Mouse (Mus musculus) E14TG2a.4 (cell line): ENCODE data around the gene Vps18.
A peak's percentile ranks its signal among the peaks of the same experiment; 100 is the strongest.

Experiments used
- H3K27me3 ChIP-seq: 2 replicates; pipeline ENCODE4 v1.6.1; 2014; ENCODE audit warnings: low read length, control low read depth; ENCODE audit not compliant: insufficient read depth
- H3K36me3 ChIP-seq: 2 replicates; pipeline ENCODE4 v1.6.1; 2014; ENCODE audit warnings: low read length, control low read depth; ENCODE audit not compliant: insufficient read depth
- H3K4me1 ChIP-seq: replicated peaks from 2 replicates; pipeline ENCODE4 v1.6.1; 2014; ENCODE audit warnings: low read depth, low read length, control low read depth
- H3K4me3 ChIP-seq: replicated peaks from 2 replicates; pipeline ENCODE4 v1.5.1; 2014; ENCODE audit warnings: mild to moderate bottlenecking, low read length
- H3K9me3 ChIP-seq: 2 replicates; pipeline ENCODE4 v1.6.1; 2014; ENCODE audit warnings: low read length, control low read depth
- CTCF ChIP-seq: conservative IDR thresholded peaks from 2 replicates; pipeline ENCODE4 v1.5.1; 2014; ENCODE audit warnings: low read length
- NANOG ChIP-seq: IDR thresholded peaks from 2 replicates; pipeline ENCODE4 v1.6.1; 2014; ENCODE audit warnings: borderline replicate concordance, low read length, mixed read lengths
- POU5F1 ChIP-seq: IDR thresholded peaks from 2 replicates; pipeline ENCODE4 v1.6.1; 2014; ENCODE audit warnings: low read length, borderline replicate concordance

Gene Vps18

DNA sequence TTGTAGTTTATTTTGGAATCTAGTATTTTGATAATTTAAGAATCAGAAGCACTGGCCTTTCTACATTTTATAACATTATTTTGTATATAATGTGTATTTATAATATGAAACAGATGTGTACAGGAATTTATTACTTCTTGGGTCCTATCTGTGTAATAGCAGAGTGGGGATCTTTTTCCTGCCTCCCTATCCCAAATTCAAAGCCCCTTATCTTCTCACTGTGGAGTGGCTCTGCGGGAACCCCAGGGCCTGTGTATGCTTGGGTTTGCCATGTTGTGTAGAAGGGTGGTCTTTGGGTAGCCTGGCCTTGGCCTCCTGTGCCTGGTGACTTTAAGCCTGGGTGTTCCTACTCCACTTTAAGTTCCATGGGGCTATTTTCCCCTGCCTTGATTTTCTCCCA lies 47.0 kb downstream of the Vps18 start:
- peaks cover 36% of the 10 kb centered on the region for H3K4me1 ChIP-seq
- TF ChIP-seq POU5F1 (no peak), NANOG (no peak), CTCF (no peak)
- H3K36me3 ChIP-seq = no peaks in the 10 kb centered on the region
- peaks cover 68% of the 10 kb centered on the region for H3K27me3 ChIP-seq
- no peaks in the 10 kb centered on the region for H3K9me3 ChIP-seq
- no peak overlapping the region for H3K4me3 ChIP-seq

DNA sequence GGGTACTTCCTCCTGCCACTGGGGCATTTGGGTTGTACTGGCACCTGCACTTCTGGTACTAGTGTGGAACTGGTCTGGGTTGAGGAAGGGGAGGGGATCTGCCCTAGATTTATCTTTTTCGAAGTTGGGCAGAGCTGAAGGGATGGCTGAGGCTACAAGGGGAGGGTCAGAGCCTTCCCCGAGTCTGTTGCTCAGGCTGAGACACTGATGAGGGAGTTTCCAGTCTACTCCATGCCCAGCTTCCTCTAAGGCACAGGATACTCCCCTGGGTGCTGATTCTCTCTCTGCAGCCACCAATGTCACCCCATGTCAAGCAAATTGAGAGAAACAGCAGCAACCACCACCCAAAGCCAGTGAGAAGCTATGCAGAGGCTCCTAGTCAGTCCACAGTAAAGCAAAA lies 47.5 kb downstream of the Vps18 start:
- TF ChIP-seq NANOG (no peak), POU5F1 (no peak), CTCF (no peak)
- Histone ChIP-seq H3K4me1 (peaks cover 36% of the 10 kb centered on the region), H3K27me3 (peaks cover 63% of the 10 kb centered on the region)

DNA sequence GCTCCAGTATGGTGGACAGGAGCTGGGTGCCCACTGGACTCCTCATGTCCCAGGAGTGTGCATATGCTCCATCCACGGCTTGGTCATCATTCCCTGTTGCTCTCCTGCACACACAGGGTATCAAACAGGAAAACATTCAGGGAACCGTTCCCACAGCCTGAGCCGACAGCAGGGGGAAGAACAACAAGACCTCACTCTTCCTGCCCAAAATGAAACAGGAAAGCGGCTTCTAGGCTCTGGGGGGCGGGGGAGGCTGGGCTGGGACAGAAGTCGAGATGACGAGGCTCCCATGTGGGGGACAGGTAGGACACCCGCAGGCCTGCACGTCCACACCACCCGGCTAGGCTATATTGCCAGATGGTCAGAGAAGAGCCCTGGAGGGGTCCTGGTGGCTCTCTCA lies 47.9 kb downstream of the Vps18 start:
- Histone ChIP-seq H3K9me3 (no peaks in the 10 kb centered on the region), H3K36me3 (no peaks in the 10 kb centered on the region), H3K4me1 (peaks cover 36% of the 10 kb centered on the region), H3K4me3 (no peak overlapping the region), H3K27me3 (peaks cover 58% of the 10 kb centered on the region)
- TF ChIP-seq POU5F1 (no peak), CTCF (no peak), NANOG (no peak)

More for the DNA sequence above, 47.5 kb downstream of the Vps18 start:
- H3K36me3 ChIP-seq = no peaks in the 10 kb centered on the region
- no peaks in the 10 kb centered on the region for H3K9me3 ChIP-seq
- H3K4me3 ChIP-seq = no peak overlapping the region

DNA sequence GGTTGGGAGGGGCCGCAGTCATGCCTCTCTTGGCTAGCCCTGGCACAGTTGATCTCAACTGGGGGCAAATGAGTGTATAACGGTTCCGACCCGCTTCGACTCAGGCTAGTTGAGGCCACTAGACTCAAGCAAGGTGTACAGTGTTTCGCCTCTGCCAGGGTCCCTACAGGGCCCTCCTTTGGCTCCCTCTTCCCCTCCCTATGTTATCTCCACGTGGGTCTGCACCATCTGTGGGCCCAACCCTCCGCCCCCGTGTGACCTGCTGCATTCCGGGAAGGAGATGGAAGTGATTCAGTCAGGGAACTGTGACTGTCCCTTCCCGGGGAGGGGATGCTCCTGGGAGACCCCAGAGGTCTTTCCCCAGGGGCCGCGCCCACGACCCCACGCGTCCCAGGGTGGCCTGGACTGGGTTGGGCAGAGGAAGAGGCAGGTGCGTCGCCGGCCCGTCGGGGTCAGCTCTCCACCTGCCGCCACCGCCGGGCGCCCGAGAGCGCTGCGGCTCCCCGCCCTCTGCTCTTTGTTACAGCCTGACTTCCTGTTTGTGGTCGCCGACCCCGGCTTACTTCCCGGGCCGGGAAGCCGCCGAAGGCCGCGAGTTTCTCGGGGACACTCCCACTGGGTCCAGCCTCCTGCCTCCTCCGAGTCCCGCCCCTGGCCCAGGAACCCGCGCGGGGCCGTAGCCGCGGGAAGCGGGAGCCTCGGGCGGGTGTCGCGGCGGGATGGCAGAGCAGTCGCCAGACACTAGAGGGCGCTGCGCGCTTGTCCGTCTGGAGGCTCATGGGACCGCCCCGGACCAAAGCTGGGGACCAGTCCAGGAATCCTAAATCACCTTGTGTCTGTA lies 49.1 kb downstream of the Vps18 start:
- TF ChIP-seq POU5F1 (no peak), CTCF (peak; percentile 29)
- H3K9me3 ChIP-seq = peaks cover 5% of the 10 kb centered on the region
- H3K4me1 ChIP-seq = peaks cover 25% of the 10 kb centered on the region
- H3K36me3 ChIP-seq = no peaks in the 10 kb centered on the region
- H3K27me3 ChIP-seq = peaks cover 47% of the 10 kb centered on the region
- peak overlapping the region; percentile 78 for H3K4me3 ChIP-seq

DNA sequence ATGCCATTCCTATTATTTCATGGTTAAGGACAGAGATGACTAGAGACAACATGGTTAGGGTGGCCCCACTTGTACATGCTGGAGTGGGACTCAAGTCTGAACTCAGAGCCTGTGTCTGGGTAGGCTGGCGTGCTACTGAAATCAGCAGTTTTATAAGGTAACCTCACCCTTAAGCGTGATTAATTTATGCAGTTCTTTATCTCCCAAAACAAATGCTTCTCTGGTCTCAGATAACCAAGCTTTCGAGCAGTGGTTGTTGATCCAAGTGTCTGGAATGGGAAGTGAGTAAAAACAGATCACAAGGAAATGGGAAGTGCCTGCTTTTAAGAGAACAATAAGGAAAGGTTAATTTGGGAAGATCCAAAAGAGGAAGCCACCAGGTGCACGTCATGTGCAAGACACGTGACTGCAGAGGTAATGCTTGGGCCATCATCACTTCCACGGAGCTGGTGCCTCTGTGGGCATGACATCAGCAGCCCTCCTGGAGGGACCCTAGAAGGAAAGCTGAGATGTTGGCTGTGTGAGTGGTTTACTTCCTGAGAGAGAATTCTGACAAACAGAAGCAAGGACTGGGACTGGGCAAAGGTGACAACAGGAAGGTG lies 56.1 kb downstream of the Vps18 start:
- peaks cover 24% of the 10 kb centered on the region for H3K27me3 ChIP-seq
- H3K4me3 ChIP-seq = no peak overlapping the region
- no peaks in the 10 kb centered on the region for H3K36me3 ChIP-seq
- peaks cover 6% of the 10 kb centered on the region for H3K9me3 ChIP-seq
- H3K4me1 ChIP-seq = no peaks in the 10 kb centered on the region
- TF ChIP-seq CTCF (no peak), POU5F1 (no peak), NANOG (no peak)
